Mouse (Mus musculus) myocyte (in vitro differentiated cells): ENCODE results near the gene Grm5.

Experiments
- CEBPB ChIP-seq: IDR thresholded peaks from 2 replicates; pipeline ENCODE4 v1.6.1; 2011; ENCODE audit warnings: mild to moderate bottlenecking, moderate library complexity; ENCODE audit not compliant: poor library complexity, insufficient read depth, severe bottlenecking
- E2F4 ChIP-seq: IDR thresholded peaks from one replicate; pipeline ENCODE4 v1.6.1; 2011; ENCODE audit warnings: mild to moderate bottlenecking, control low read depth, moderate library complexity; ENCODE audit not compliant: insufficient read depth
- MAX ChIP-seq: IDR thresholded peaks from one replicate; pipeline ENCODE4 v1.6.1; 2011; ENCODE audit warnings: low read depth, mild to moderate bottlenecking, control low read depth
- MYOG ChIP-seq, 3 experiments: IDR thresholded peaks; one replicate each; pipeline ENCODE4 v1.6.1; 2011; ENCODE audit warnings: control low read depth in 2 of 3, low read depth in 2 of 3, mild to moderate bottlenecking in 2 of 3; ENCODE audit not compliant: insufficient read length in 2 of 3, control insufficient read depth in 1 of 3, insufficient read depth in 1 of 3
- POLR2A ChIP-seq: IDR thresholded peaks from one replicate; pipeline ENCODE4 v1.6.1; 2011; ENCODE audit warnings: low read depth, mild to moderate bottlenecking, control low read depth, moderate library complexity; ENCODE audit not compliant: insufficient read length
- POLR2AphosphoS2 ChIP-seq: IDR thresholded peaks from one replicate; pipeline ENCODE4 v1.6.1; 2011; ENCODE audit warnings: low read depth, control low read depth; ENCODE audit not compliant: insufficient read length
- TCF12 ChIP-seq: IDR thresholded peaks from one replicate; pipeline ENCODE4 v1.6.1; 2011; ENCODE audit warnings: mild to moderate bottlenecking, control low read depth; ENCODE audit not compliant: poor library complexity, insufficient read depth, severe bottlenecking
- TCF3 ChIP-seq: IDR thresholded peaks from one replicate; pipeline ENCODE4 v1.6.1; 2011; ENCODE audit warnings: low read depth, control low read depth; ENCODE audit not compliant: insufficient read length
- USF1 ChIP-seq: IDR thresholded peaks from one replicate; pipeline ENCODE4 v1.6.1; 2011; ENCODE audit warnings: low read depth, mild to moderate bottlenecking, control low read depth, moderate library complexity

- TF ChIP-seq E2F4 (no peak), POLR2A (no peak), MAX (no peak), MYOG (IDR thresholded peaks at IDR 0.05; ENCODE audit: control insufficient read depth in 1 of 3, insufficient read depth in 1 of 3, insufficient read length in 2 of 3, low read depth in 2 of 3) (no peak), USF1 (no peak), POLR2AphosphoS2 (no peak), TCF3 (no peak), TCF12 (no peak), CEBPB (no peak)
Measured at GRCm38 (mm10) chr7:87973216-87973615, 389.2 kb downstream of the Grm5 start.
